Mouse (Mus musculus) gastrocnemius, adult 8-10 months (tissue): Measurements from ENCODE around the gene Unc13a. TPM values are rescaled to one million over a fixed set of nuclear protein-coding genes. Genes with fewer than 3 reads are reported as not detected.
"Not testable (repeated sequence)": the region's sequence is repeated elsewhere in the genome, so short reads cannot be mapped to it uniquely, and the experiment has no call there.

Experiments used
- DNase-seq, 2 experiments: peaks; one replicate each; pipeline ENCODE4 v3.0.0; 2022; ENCODE audit warnings: low spot score in 2 of 2
- total RNA-seq, 4 experiments: library from RNA; stranded (reverse); gene quantifications; 2 replicates each; pipeline ENCODE4 v1.2.4; 2022

Gene Unc13a
- total RNA-seq: under 1 TPM in 3 of 4 experiments, not detected in 1; 0.10 to 0.21 (median 0.20) TPM

DNA sequence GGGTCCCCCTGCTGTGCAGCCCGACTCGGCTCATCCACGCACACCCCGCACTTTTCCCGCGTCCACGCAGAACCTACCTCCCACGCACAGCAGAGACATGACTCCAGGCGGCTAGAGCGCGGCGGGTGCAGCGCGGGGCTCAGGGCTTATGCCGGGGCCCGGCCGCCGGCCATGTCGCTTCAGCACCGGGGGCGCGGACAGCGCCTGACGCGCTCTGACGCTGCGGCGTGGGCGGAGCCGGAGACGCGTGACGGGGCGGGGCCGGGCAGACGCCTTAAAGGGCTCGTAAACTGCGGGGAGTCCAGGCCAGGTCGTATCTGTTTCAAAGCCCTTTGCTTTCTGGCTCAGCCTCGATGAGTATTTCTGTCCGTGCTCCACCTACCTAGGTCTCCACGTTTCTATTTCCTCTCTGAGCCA lies at the start of gene Unc13a:
Unc13a (minus strand) TSS at position 209 of the 417 bp plus-strand sequence.
- DNase-seq: peak; percentile 81 to 83

- DNase-seq: no peak
Observed at GRCm38 (mm10) chr8:71719928-71720457, 48.4 kb upstream of the Unc13a start.

DNA sequence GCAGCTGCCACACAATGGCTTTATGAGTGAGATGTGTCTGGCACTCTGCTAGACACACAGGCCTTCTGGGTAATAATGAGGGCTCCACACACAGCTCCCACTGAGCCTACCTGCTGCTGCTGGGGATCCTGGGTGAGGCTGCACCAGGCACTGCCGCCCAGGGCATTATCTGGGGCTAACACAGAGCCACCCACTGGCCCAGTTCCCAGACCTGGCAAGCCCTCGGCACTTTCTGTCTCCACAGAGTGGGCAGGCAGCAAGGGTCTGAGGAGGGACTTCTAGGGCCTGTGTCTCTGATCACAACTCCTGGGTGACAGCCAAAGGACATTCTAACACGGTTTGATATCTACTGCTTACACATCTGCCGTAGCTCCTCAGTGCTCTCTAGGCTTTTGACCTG lies 47.7 kb upstream of the Unc13a start:
- no peak for DNase-seq

DNA sequence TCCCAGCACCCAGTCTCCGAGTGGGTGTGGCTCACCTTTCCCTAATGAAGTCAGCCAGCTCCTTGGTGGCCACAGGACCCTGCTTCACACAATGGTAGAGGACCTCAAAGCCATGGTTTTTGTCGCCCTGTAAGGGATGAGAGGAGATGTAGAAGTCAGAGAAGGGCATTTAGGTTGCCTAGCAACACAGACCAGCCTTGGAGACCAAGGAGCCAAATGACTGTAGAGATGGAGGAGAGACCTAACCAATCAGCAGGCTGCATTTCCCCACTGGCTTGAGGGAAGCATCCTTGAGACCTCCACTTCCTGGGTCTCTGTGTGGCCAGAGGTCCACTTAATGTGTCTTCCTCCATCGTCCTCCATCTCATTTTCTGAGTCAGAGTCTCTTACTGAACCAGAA lies 46.7 kb upstream of the Unc13a start:
- DNase-seq: no peak

DNA sequence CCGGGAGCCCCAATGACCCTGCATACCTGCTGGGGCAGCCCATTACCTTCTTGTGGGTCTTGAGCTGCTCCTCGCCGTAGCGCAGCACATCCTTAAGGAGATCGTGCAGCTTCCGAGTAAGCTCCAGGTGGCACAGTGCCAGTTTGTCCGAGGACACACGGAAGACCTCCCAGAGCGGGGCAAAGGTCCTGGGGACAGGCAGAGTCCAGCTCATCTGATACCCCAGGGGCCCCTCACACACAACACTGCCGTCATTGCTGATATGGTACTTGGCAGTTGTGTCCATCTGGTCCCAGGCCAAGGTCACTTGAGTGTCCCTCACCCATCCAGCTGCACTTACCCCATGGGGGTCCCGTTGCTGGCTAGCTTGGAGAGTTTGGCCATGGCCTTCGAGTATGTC lies 45.5 kb upstream of the Unc13a start:
- DNase-seq: no peak

GRCm38 (mm10) chr8:71716561-71717053 lies 45.0 kb upstream of the Unc13a start:
- no peak for DNase-seq

GRCm38 (mm10) chr8:71715531-71715930 lies 44.0 kb upstream of the Unc13a start:
- DNase-seq: no peak

DNA sequence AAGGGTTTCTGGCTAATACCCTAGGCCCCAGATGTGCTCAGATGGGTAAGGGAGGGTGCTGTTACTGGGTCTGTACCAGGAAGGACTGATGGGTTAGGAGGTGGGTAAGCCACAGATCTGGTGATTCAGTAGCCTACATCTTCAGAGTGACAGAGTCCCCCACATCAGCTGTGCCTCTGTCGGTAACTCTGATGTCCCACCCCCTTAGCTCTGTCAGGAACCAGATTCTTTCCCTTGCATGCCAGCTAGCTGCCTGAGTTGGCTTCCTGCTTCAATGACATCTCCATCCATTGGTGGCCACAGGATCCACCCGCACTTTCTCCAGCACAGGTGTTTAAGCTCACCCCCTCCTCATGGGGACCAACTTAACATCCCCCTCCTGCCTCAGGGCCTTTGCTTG lies 40.0 kb upstream of the Unc13a start:
- DNase-seq: no peak

DNA sequence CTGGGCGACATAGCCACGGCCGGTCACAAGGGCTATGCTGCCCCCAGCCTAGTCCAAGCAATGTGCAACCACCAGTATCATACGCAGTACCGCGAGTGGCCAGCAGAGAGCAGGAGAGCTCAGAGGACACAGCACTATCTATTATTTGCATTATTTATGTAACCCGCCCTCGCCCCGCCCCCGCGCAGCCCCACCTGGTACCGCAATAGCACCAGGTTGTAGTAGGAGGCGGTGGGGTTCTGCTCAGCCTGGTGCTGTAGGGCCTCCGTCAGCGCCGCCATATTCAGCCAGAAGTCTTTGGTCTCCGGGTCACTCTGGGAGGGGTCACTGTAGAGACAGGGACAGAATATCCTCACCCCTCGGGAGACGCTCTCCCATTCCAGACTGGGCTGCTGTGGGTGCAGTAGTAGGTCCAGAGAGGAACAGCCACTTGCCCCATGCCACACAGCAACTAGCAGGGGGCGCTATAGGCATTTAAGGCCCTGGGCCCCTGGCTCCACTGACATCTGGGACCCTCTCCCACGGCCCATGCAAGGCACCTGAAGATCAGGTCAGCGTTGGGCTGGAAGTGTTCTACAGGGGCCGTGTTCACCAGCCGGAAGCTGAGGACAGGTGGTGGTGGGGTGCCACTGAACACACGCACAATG lies 38.4 kb upstream of the Unc13a start:
- DNase-seq: peak; percentile 29 to 41

GRCm38 (mm10) chr8:71709134-71709799 lies 37.7 kb upstream of the Unc13a start:
- DNase-seq: no peak

- no peak for DNase-seq
Observed at GRCm38 (mm10) chr8:71707874-71708273, 36.3 kb upstream of the Unc13a start.

- not testable (repeated sequence) for DNase-seq
Observed at GRCm38 (mm10) chr8:71703400-71703799, 31.8 kb upstream of the Unc13a start.

GRCm38 (mm10) chr8:71702923-71703322 lies 31.4 kb upstream of the Unc13a start:
- DNase-seq: no peak

GRCm38 (mm10) chr8:71702087-71702432 lies 30.5 kb upstream of the Unc13a start:
- no peak for DNase-seq

GRCm38 (mm10) chr8:71701414-71702086 lies 30.0 kb upstream of the Unc13a start, which contains the start of gene B3gnt3:
TSS of gene B3gnt3 (minus strand) at chr8:71701789.
- no peak for DNase-seq

DNA sequence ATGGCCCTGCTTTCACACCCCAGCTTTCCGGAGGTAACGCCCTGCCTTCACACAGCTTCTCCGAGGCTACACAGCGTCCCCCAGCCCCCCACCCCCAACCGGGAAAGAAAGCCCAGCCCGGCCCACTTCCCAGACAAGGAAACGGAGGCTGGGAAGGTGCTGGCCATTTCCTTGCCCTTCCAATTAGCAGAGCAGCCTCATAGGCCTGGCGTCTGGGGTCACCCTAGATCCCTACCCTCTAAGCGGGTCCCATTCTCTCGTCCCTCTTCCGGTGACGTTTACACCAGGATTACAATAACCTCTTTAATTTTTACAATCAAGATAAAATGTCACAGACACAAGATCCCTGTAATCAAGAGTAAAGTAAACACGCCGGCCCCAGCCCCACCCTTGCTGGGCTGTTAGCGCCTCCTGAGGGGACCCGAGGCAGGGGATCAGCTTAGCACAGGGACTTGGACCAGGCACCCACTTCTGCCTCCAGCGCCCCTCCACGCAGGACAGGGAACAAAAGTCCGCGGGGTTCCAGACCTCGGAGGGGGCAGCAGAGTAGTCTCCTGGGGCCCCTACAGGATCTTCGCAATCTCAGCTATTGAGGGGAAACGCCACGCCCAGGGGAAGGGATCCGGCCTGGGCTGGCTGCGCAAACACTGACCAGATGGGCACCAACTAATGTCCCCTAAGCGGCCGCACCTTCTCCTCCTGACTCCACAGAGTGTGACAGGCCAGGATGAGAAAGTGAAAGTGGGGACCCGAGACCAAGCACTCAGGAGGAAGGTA lies 29.1 kb upstream of the Unc13a start:
- no peak for DNase-seq

- DNase-seq: not testable (repeated sequence)
Observed at GRCm38 (mm10) chr8:71695456-71695855, 23.9 kb upstream of the Unc13a start.

GRCm38 (mm10) chr8:71693166-71694041 lies 21.8 kb upstream of the Unc13a start:
- no peak for DNase-seq

DNA sequence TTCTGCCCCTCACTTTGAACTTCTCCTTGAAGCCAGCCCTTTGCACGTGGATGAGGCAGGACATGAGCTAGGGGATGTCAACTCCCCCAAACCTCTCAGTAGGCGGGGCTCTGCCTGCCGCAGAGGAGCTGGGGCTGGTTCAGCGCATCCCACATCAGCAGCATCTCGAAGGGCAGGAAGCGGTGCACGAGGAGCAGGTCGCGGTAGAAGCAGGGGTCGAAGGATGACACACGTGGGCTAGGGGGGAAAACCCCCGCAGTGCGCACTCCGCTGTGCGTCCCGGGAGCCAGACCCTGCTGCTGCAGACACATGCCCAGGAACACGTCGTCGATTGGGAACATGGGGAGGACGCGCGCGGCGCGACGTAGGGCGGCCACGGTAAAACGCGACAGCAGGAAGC lies 21.0 kb upstream of the Unc13a start:
- DNase-seq: no peak

DNA sequence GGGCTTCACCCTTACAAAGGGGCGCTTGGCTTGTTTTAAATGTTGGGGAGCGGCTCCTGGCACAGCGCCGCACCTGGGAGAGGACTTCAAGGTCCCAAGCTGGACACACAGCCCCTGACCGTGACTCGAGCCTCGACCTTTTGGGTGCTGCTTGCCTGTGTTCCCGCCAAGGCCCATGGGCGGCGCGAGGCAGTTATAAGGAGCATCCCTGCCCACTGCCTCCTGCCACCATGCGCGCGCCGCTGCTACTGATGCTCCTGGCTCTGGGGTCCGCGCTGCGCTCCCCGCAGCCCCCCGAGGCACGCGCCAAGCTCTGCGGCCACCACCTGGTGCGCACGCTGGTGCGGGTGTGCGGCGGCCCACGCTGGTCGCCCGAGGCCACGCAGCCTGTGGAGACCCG lies 17.5 kb upstream of the Unc13a start, which contains the start of gene Insl3:
Insl3 (plus strand) TSS at position 187 of the 400 bp plus-strand sequence.
- DNase-seq: no peak
